Comparison of ENCODE assay signal across 9 mouse cellular contexts in the genomic region with DNA sequence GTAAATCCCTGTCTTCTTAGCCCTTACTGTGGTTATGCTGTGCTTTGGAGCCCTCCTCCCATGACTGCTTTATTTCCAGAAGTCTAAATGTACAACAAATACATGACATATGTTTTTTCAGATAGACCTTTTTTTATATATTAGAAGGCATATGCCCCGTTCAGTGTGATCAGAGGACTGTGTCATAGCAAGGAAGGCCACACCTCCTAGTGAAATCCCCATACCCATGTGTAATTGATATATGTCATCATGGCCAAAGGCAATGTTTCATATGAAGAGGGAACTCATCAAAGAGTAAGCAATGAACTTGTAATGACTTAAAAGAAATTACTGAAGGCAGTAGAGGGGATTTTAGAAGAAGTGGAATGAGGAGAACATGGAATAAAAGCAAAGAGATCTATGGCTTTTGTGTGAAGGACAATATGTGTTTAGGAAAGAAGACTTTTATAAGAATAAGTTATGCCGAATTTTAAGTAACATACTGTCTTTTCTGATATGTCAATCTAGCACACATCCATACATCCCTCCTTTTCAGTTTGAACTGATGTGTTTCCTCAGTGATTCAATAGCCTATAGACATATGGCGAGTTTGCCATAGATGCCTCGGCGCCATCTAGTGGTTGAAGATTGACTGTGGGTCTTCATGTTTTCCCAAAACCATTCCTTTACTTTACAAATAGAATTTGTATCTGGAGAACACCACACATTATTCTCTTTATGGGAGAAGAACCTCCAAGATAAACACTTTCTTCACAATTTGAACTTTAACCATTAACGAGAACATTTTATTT.
DNase-seq lines count a peak whose midpoint lies in the region; ATAC-seq and TF ChIP-seq lines count a peak whose summit lies in the region.
"Had no signal": no experiment of that assay in that cellular context is flagged by ENCODE, and none has a peak within 500 bp of the region (broad histone marks: within the 10 kb centered on the region; RNA-seq: fewer than 3 reads in every experiment).

No protein-coding gene starts in this region.

- H3K36me3 ChIP-seq in kidney, adult 2 months (ENCODE audit: control insufficient read depth, insufficient read depth, low read length): no peaks in the 10 kb centered on the region
- no peaks in the 10 kb centered on the region for H3K36me3 ChIP-seq in embryonic facial prominence, embryonic 10.5 days (replicated peaks)
- no peaks in the 10 kb centered on the region for H3K36me3 ChIP-seq in hindbrain, embryonic 15.5 days
- H3K36me3 ChIP-seq: lung, embryonic 15.5 days had no signal

- intact Hi-C loops in left cerebral cortex, postnatal 14 days (cut with DNase I): loop anchor here (5.0 kb wide), 2 partner anchors 373 to 738 kb away; no protein-coding TSS in a partner anchor

- no peaks in the 10 kb centered on the region for H3K9me3 ChIP-seq in embryonic facial prominence, embryonic 10.5 days
- no peaks in the 10 kb centered on the region for H3K9me3 ChIP-seq in hindbrain, embryonic 15.5 days
- H3K9me3 ChIP-seq: lung, embryonic 15.5 days had no signal

- TF ChIP-seq POLR2A in kidney, adult 2 months (IDR thresholded peaks at IDR 0.05; ENCODE audit: low read depth, low read length): no peak

- H3K9ac ChIP-seq in hindbrain, embryonic 15.5 days: no peak overlapping the region
- H3K9ac ChIP-seq: lung, embryonic 15.5 days had no signal

- TF ChIP-seq CTCF in kidney, adult 2 months (conservative IDR thresholded peaks at IDR 0.05; ENCODE audit: insufficient read depth, insufficient read length, low read depth, low read length): peak; percentile 37; the same call in 1 of the 2 replicates

- H3K27me3 ChIP-seq in kidney, adult 2 months (replicated peaks; ENCODE audit: control insufficient read depth, insufficient read depth, low read length): no peaks in the 10 kb centered on the region
- no peaks in the 10 kb centered on the region for H3K27me3 ChIP-seq in embryonic facial prominence, embryonic 10.5 days (replicated peaks; ENCODE audit: low read depth, poor library complexity, severe bottlenecking)
- no peaks in the 10 kb centered on the region for H3K27me3 ChIP-seq in hindbrain, embryonic 15.5 days
- H3K27me3 ChIP-seq: lung, embryonic 15.5 days had no signal

- H3K4me1 ChIP-seq in kidney, adult 2 months (ENCODE audit: control insufficient read depth, insufficient read depth, low read length): no peaks in the 10 kb centered on the region
- H3K4me1 ChIP-seq in embryonic facial prominence, embryonic 10.5 days: peaks cover 7% of the 10 kb centered on the region; the same call in 1 of the 2 replicates
- H3K4me1 ChIP-seq in hindbrain, embryonic 15.5 days (replicated peaks): no peaks in the 10 kb centered on the region
- H3K4me1 ChIP-seq: lung, embryonic 15.5 days had no signal

- 0 out of 2 replicates have a peak, but pooled peaks have one; percentile 54 for ATAC-seq in hindbrain, embryonic 15.5 days (ENCODE audit: low FRiP score, low read depth)
- ATAC-seq in inflammation-experienced regulatory T-cells, adult 6 months: no peak

- peak; percentile 46 for DNase-seq in kidney, adult 2 months
- no peak for DNase-seq in kidney, adult 11 months
- DNase-seq in adrenal gland, adult 2 months: peak; percentile 9
- DNase-seq in embryonic facial prominence, embryonic 10.5 days (ENCODE audit: low spot score): peak; percentile 64
- peak; percentile 49 to 79 for DNase-seq in left cerebral cortex, postnatal 14 days (ENCODE audit: low spot score in 2 of 2)
- DNase-seq in neural tube, embryonic 10.5 days (ENCODE audit: extremely low spot score, low spot score): peak; percentile 51

- no peak overlapping the region for H3K27ac ChIP-seq in kidney, adult 2 months (ENCODE audit: insufficient read depth, low read depth, low read length)
- H3K27ac ChIP-seq in embryonic facial prominence, embryonic 10.5 days (replicated peaks): no peak overlapping the region
- H3K27ac ChIP-seq in hindbrain, embryonic 15.5 days (replicated peaks): no peak overlapping the region
- H3K27ac ChIP-seq: lung, embryonic 15.5 days had no signal

- WGBS in kidney, adult 2 months: 11% methylated on average over 6 of the region's 6 CpGs
- 18% methylated on average over 6 of the region's 6 CpGs for WGBS in embryonic facial prominence, embryonic 10.5 days
- WGBS in hindbrain, embryonic 15.5 days: 17% methylated on average over 6 of the region's 6 CpGs

- no peak overlapping the region for H3K4me3 ChIP-seq in kidney, adult 2 months (ENCODE audit: insufficient read depth, low read depth, low read length)
- H3K4me3 ChIP-seq in embryonic facial prominence, embryonic 10.5 days: no peak overlapping the region
- H3K4me3 ChIP-seq in hindbrain, embryonic 15.5 days: no peak overlapping the region
- H3K4me3 ChIP-seq: lung, embryonic 15.5 days had no signal

- no peak overlapping the region for H3K4me2 ChIP-seq in hindbrain, embryonic 15.5 days
- H3K4me2 ChIP-seq: lung, embryonic 15.5 days had no signal
